9 mouse cellular contexts compared by ENCODE assay signal in genomic region chr1:58621996-58622748, GRCm38 (mm10). TPM values are rescaled to one million over a fixed set of nuclear protein-coding genes. Genes with fewer than 3 reads are reported as not detected.
DNase-seq lines count a peak whose midpoint lies in the region; ATAC-seq and TF ChIP-seq lines count a peak whose summit lies in the region.
"Had no signal": no experiment of that assay in that cellular context is flagged by ENCODE, and none has a peak within 500 bp of the region (broad histone marks: within the 10 kb centered on the region; RNA-seq: fewer than 3 reads in every experiment).

No protein-coding gene starts in this region.

- no peak overlapping the region for H3K9ac ChIP-seq in hindbrain, embryonic 14.5 days
- H3K9ac ChIP-seq in hindbrain, embryonic 12.5 days = no peak overlapping the region
- no peak overlapping the region for H3K9ac ChIP-seq in liver, embryonic 11.5 days (ENCODE audit: low read depth, low read length)

- ATAC-seq in hindbrain, embryonic 14.5 days (ENCODE audit: low FRiP score) = peak; percentile 27; the same call in 1 of the 2 replicates
- no peak for ATAC-seq in hindbrain, embryonic 12.5 days (ENCODE audit: low FRiP score)
- no peak for ATAC-seq in liver, embryonic 11.5 days (replicated peaks; ENCODE audit: low FRiP score)

- no peak overlapping the region for H3K4me3 ChIP-seq in hindbrain, embryonic 14.5 days (replicated peaks; ENCODE audit: low read length)
- no peak overlapping the region for H3K4me3 ChIP-seq in hindbrain, embryonic 12.5 days
- no peak overlapping the region for H3K4me3 ChIP-seq in layer of hippocampus, adult 2 months
- no peak overlapping the region for H3K4me3 ChIP-seq in liver, embryonic 11.5 days (ENCODE audit: low read depth, low read length)

- H3K4me1 ChIP-seq in hindbrain, embryonic 14.5 days (replicated peaks; ENCODE audit: control insufficient read depth, insufficient read depth, low read length) = no peaks in the 10 kb centered on the region
- H3K4me1 ChIP-seq in hindbrain, embryonic 12.5 days = no peaks in the 10 kb centered on the region
- H3K4me1 ChIP-seq in liver, embryonic 11.5 days (replicated peaks; ENCODE audit: control insufficient read depth, insufficient read depth, low read length) = no peaks in the 10 kb centered on the region

- no peak overlapping the region for H3K4me2 ChIP-seq in hindbrain, embryonic 14.5 days (replicated peaks)
- no peak overlapping the region for H3K4me2 ChIP-seq in hindbrain, embryonic 12.5 days (replicated peaks)
- H3K4me2 ChIP-seq in liver, embryonic 11.5 days = no peak overlapping the region
- H3K4me2 ChIP-seq: midbrain, embryonic 11.5 days had no signal

- no peak for TF ChIP-seq CTCF in layer of hippocampus, adult 2 months (conservative IDR thresholded peaks at IDR 0.05)

- WGBS in hindbrain, embryonic 14.5 days = 72% methylated on average over 7 of the region's 7 CpGs
- 69% methylated on average over 7 of the region's 7 CpGs for WGBS in hindbrain, embryonic 12.5 days
- WGBS in liver, embryonic 11.5 days = 73% methylated on average over 7 of the region's 7 CpGs

- H3K9me3 ChIP-seq in hindbrain, embryonic 14.5 days (ENCODE audit: control insufficient read depth, low read length) = no peaks in the 10 kb centered on the region
- no peaks in the 10 kb centered on the region for H3K9me3 ChIP-seq in hindbrain, embryonic 12.5 days (replicated peaks)
- peaks cover 3% of the 10 kb centered on the region; the same call in 1 of the 2 replicates for H3K9me3 ChIP-seq in liver, embryonic 11.5 days (ENCODE audit: control insufficient read depth, low read length)

- no peaks in the 10 kb centered on the region for H3K27me3 ChIP-seq in hindbrain, embryonic 14.5 days (ENCODE audit: control insufficient read depth, insufficient read depth, low read length)
- no peaks in the 10 kb centered on the region for H3K27me3 ChIP-seq in hindbrain, embryonic 12.5 days
- H3K27me3 ChIP-seq in liver, embryonic 11.5 days (replicated peaks; ENCODE audit: control insufficient read depth, insufficient read depth, low read length) = no peaks in the 10 kb centered on the region

- no peaks in the 10 kb centered on the region for H3K36me3 ChIP-seq in hindbrain, embryonic 14.5 days (replicated peaks; ENCODE audit: control insufficient read depth, insufficient read depth)
- H3K36me3 ChIP-seq in hindbrain, embryonic 12.5 days = no peaks in the 10 kb centered on the region
- H3K36me3 ChIP-seq in liver, embryonic 11.5 days (ENCODE audit: control insufficient read depth, insufficient read depth, low read length) = no peaks in the 10 kb centered on the region
- H3K36me3 ChIP-seq: G1E had no signal

- H3K27ac ChIP-seq in hindbrain, embryonic 14.5 days = no peak overlapping the region
- H3K27ac ChIP-seq in hindbrain, embryonic 12.5 days = no peak overlapping the region
- peak overlapping the region; percentile 82 for H3K27ac ChIP-seq in layer of hippocampus, adult 2 months
- H3K27ac ChIP-seq in liver, embryonic 11.5 days (ENCODE audit: low read depth, low read length) = no peak overlapping the region

- no peak for DNase-seq in hindbrain, embryonic 14.5 days (ENCODE audit: low spot score)
- peak; percentile 14 for DNase-seq in right cerebral cortex, postnatal 4 days
- DNase-seq in right cerebral cortex, postnatal 25 days = no peak
- peak; percentile 37 to 50 for DNase-seq in layer of hippocampus, adult 2 months (ENCODE audit: low spot score in 2 of 2)
- no peak for DNase-seq in liver, embryonic 11.5 days (ENCODE audit: low spot score)
- no peak for DNase-seq in c-Kit-positive CD71-positive TER-119-positive erythroid progenitor cells, embryonic 14.5 days (ENCODE audit: low spot score)

RNA-seq across cellular contexts. Expression of gene Ndufb3, which starts 36.0 kb away (rescaled TPM):
- polyA plus RNA-seq in hindbrain, embryonic 14.5 days (2014; fragmentation: Nextera tagmentation; extraction: Ambion mirVana) = 179 and 220 TPM in 2 replicates
- polyA plus RNA-seq in hindbrain, embryonic 12.5 days (2016; fragmentation: Nextera tagmentation; extraction: Ambion mirVana) = 153 and 161 TPM in 2 replicates
- total RNA-seq in layer of hippocampus, adult 2 months (2021) = 100 to 1,000 TPM; 109 to 111 TPM
- polyA plus RNA-seq in liver, embryonic 11.5 days (2014; fragmentation: Nextera tagmentation; extraction: Ambion mirVana) = 172 and 182 TPM in 2 replicates

RNA-seq across cellular contexts. Expression of gene Fam126b, which starts 36.0 kb away (rescaled TPM):
- polyA plus RNA-seq in hindbrain, embryonic 14.5 days (2014; fragmentation: Nextera tagmentation; extraction: Ambion mirVana) = 15.7 and 18.5 TPM in 2 replicates
- polyA plus RNA-seq in hindbrain, embryonic 12.5 days (2016; fragmentation: Nextera tagmentation; extraction: Ambion mirVana) = 8.8 and 10.2 TPM in 2 replicates
- total RNA-seq in layer of hippocampus, adult 2 months (2021) = 100 to 1,000 TPM; 120 to 124 TPM
- polyA plus RNA-seq in liver, embryonic 11.5 days (2014; fragmentation: Nextera tagmentation; extraction: Ambion mirVana) = 6.5 and 7.3 TPM in 2 replicates

Comparison
In these comparisons a context has a peak if more than half of its experiments do, and no peak if none do; other contexts are left out.
1. DNase-seq: peak in right cerebral cortex, postnatal 4 days (single experiment) and layer of hippocampus, adult 2 months (2 of 2); none in hindbrain, embryonic 14.5 days (single experiment), right cerebral cortex, postnatal 25 days (single experiment), liver, embryonic 11.5 days (single experiment) and c-Kit-positive CD71-positive TER-119-positive erythroid progenitor cells, embryonic 14.5 days (single experiment).